Mouse (Mus musculus): ENCODE measurements around the gene Scnn1a.

DNA sequence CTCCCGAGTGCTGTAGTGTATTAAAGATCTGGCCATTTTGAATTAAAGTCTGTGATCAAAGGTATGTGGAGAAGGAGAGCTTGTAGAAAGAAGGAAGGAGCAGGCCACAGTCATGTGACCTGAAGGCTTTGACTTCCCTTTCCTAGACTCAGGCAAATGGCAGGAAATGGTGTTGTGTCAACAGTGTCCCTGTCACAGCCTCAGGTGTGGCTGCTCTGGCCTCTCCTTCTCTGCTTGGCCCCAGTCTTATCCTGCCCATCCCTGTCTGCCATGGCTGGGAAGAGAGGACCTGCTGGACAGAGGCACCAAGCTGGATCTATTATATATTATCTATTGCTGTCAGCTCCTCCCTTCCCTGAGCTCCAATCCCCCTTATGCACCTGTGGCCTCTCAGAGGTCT is 25.2 kb downstream of the Scnn1a start:
- TF ChIP-seq CTCF (IDR thresholded peaks at IDR 0.05; ENCODE audit: control insufficient read depth, insufficient read depth, low read length), result no peak
- no peak for TF ChIP-seq POLR2A (IDR thresholded peaks at IDR 0.05; ENCODE audit: borderline replicate concordance, control insufficient read depth, low read depth, low read length)

All from bone marrow, adult 2 months (tissue).